Comparison of ENCODE assay signal across 10 mouse cellular contexts in the genomic region with DNA sequence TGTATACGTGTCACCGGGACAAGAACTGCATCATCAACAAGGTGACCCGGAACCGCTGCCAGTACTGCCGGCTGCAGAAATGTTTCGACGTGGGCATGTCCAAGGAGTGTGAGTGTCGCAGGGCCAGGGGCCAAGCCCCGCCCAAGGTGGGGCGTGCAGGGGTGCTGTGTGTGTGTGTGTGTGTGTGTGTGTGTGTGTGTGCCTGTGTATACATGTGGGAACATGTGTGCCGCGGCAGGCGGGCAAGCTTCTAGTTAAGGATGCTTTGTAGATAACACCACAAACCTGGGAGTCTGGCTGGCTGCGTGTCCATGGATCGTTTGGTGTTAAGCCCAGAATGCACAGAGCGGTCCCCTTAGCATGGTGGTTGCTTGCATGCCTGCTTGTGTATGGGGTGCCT. TPM values are rescaled to one million over a fixed set of nuclear protein-coding genes. Genes with fewer than 3 reads are reported as not detected.
DNase-seq lines count a peak whose midpoint lies in the region; ATAC-seq lines count a peak whose summit lies in the region.
"Had no signal": no experiment of that assay in that cellular context is flagged by ENCODE, and none has a peak within 500 bp of the region (broad histone marks: within the 10 kb centered on the region; RNA-seq: fewer than 3 reads in every experiment).

No protein-coding gene starts in this region.

- peaks cover 89% of the 10 kb centered on the region for H3K4me1 ChIP-seq in kidney, embryonic 15.5 days
- peaks cover 86% of the 10 kb centered on the region for H3K4me1 ChIP-seq in embryonic facial prominence, embryonic 13.5 days
- H3K4me1 ChIP-seq in midbrain, embryonic 16.5 days (ENCODE audit: control insufficient read depth, insufficient read depth, low read length): peaks cover 85% of the 10 kb centered on the region

- no peaks in the 10 kb centered on the region for H3K9me3 ChIP-seq in kidney, embryonic 15.5 days (replicated peaks)
- H3K9me3 ChIP-seq in embryonic facial prominence, embryonic 13.5 days: no peaks in the 10 kb centered on the region
- H3K9me3 ChIP-seq in midbrain, embryonic 16.5 days (replicated peaks; ENCODE audit: control insufficient read depth, low read length, poor library complexity, severe bottlenecking): no peaks in the 10 kb centered on the region

- H3K4me3 ChIP-seq in kidney, embryonic 15.5 days (replicated peaks): no peak overlapping the region
- no peak overlapping the region for H3K4me3 ChIP-seq in embryonic facial prominence, embryonic 13.5 days
- H3K4me3 ChIP-seq in midbrain, embryonic 16.5 days (ENCODE audit: low read depth, low read length): no peak overlapping the region

- 63% methylated on average over 16 of the region's 16 CpGs for WGBS in kidney, embryonic 15.5 days
- 51% methylated on average over 16 of the region's 16 CpGs for WGBS in embryonic facial prominence, embryonic 13.5 days
- WGBS in midbrain, embryonic 16.5 days: 63% methylated on average over 16 of the region's 16 CpGs

- intact Hi-C loops in heart, postnatal 10 days (cut with DNase I): no loop called here

- peaks cover 60% of the 10 kb centered on the region for H3K36me3 ChIP-seq in kidney, embryonic 15.5 days
- H3K36me3 ChIP-seq in embryonic facial prominence, embryonic 13.5 days: peaks cover 62% of the 10 kb centered on the region
- H3K36me3 ChIP-seq in midbrain, embryonic 16.5 days (ENCODE audit: control insufficient read depth, insufficient read depth, low read length): no peaks in the 10 kb centered on the region; the same call in 1 of the 2 replicates

- H3K27me3 ChIP-seq in kidney, embryonic 15.5 days: no peaks in the 10 kb centered on the region
- no peaks in the 10 kb centered on the region for H3K27me3 ChIP-seq in embryonic facial prominence, embryonic 13.5 days
- no peaks in the 10 kb centered on the region for H3K27me3 ChIP-seq in midbrain, embryonic 16.5 days (ENCODE audit: control insufficient read depth, insufficient read depth, low read depth, low read length)

- H3K9ac ChIP-seq in kidney, embryonic 15.5 days: no peak overlapping the region
- H3K9ac ChIP-seq in embryonic facial prominence, embryonic 13.5 days: peak overlapping the region; percentile 49; the same call in 1 of the 2 replicates
- peak overlapping the region; percentile 38; the same call in 1 of the 2 replicates for H3K9ac ChIP-seq in midbrain, embryonic 16.5 days (ENCODE audit: low read depth, low read length)

- peak overlapping the region; percentile 71 for H3K27ac ChIP-seq in kidney, embryonic 15.5 days
- peak overlapping the region; percentile 73 for H3K27ac ChIP-seq in embryonic facial prominence, embryonic 13.5 days
- peak overlapping the region; percentile 71 for H3K27ac ChIP-seq in midbrain, embryonic 16.5 days (ENCODE audit: low read length)

- ATAC-seq in kidney, embryonic 15.5 days (replicated peaks; ENCODE audit: low FRiP score): no peak
- ATAC-seq in embryonic facial prominence, embryonic 13.5 days (ENCODE audit: insufficient number of reproducible peaks, insufficient read depth, low FRiP score, low TSS enrichment, low read depth): no peak
- ATAC-seq in midbrain, embryonic 16.5 days: no peak

- no peak overlapping the region; the same call in 1 of the 2 replicates for H3K4me2 ChIP-seq in kidney, embryonic 15.5 days
- 0 out of 2 replicates have a peak overlapping the region, but pooled peaks have one; percentile 9 for H3K4me2 ChIP-seq in embryonic facial prominence, embryonic 13.5 days
- H3K4me2 ChIP-seq in midbrain, embryonic 16.5 days (ENCODE audit: low read length): no peak overlapping the region

- no peak for DNase-seq in kidney, adult 8-10 months
- DNase-seq in heart, postnatal 10 days: peak; percentile 17 to 34
- no peak for DNase-seq in embryo, embryonic 9.5 days (ENCODE audit: extremely low spot score)
- DNase-seq in urinary bladder, postnatal 14 days (ENCODE audit: low spot score): no peak
- no peak for DNase-seq in adipocyte (ENCODE audit: low spot score)

RNA-seq across cellular contexts. Expression of a gene that starts 14.7 kb away (rescaled TPM):
- polyA plus RNA-seq in kidney, embryonic 15.5 days (2015; fragmentation: Nextera tagmentation; extraction: Ambion mirVana): 0.48 and 0.51 TPM in 2 replicates
- polyA plus RNA-seq in embryonic facial prominence, embryonic 13.5 days (2015; fragmentation: Nextera tagmentation; extraction: Ambion mirVana): 0.34 and 0.44 TPM in 2 replicates
- total RNA-seq in heart, postnatal 10 days (2021): 1 to 10 TPM; 1.3 to 2.0 TPM
- 1.0 and 1.9 TPM in 2 replicates for polyA plus RNA-seq in midbrain, embryonic 16.5 days (2015; fragmentation: Nextera tagmentation; extraction: Ambion mirVana)
- total RNA-seq: gastrocnemius, postnatal 36 days; neutrophil, adult 5-6 weeks had no signal

RNA-seq across cellular contexts. Expression of a gene that starts 40.5 kb away (rescaled TPM):
- polyA plus RNA-seq in kidney, embryonic 15.5 days (2015; fragmentation: Nextera tagmentation; extraction: Ambion mirVana): 29.3 and 32.1 TPM in 2 replicates
- 39.4 and 44.7 TPM in 2 replicates for polyA plus RNA-seq in embryonic facial prominence, embryonic 13.5 days (2015; fragmentation: Nextera tagmentation; extraction: Ambion mirVana)
- total RNA-seq in heart, postnatal 10 days (2021): 10 to 100 TPM; 31.9 to 33.0 TPM
- polyA plus RNA-seq in midbrain, embryonic 16.5 days (2015; fragmentation: Nextera tagmentation; extraction: Ambion mirVana): 9.5 and 9.6 TPM in 2 replicates

RNA-seq across cellular contexts. Expression of a gene that starts 55.9 kb away (rescaled TPM):
- polyA plus RNA-seq in kidney, embryonic 15.5 days (2015; fragmentation: Nextera tagmentation; extraction: Ambion mirVana): 249 and 256 TPM in 2 replicates
- polyA plus RNA-seq in embryonic facial prominence, embryonic 13.5 days (2015; fragmentation: Nextera tagmentation; extraction: Ambion mirVana): 272 and 279 TPM in 2 replicates
- total RNA-seq in heart, postnatal 10 days (2021): 10 to 100 TPM; 53.3 to 57.0 TPM
- 20.4 and 29.1 TPM in 2 replicates for polyA plus RNA-seq in midbrain, embryonic 16.5 days (2015; fragmentation: Nextera tagmentation; extraction: Ambion mirVana)

Comparison
In these comparisons a context has a peak if more than half of its experiments do, and no peak if none do; other contexts are left out.
1. DNase-seq: peak in heart, postnatal 10 days (2 of 2); none in kidney, adult 8-10 months (0 of 2), embryo, embryonic 9.5 days (single experiment), urinary bladder, postnatal 14 days (single experiment) and adipocyte (single experiment).
2. Peak in every context shown above with its lines, with median percentiles within 50 percentile points of each other: H3K27ac ChIP-seq.